Mouse (Mus musculus) layer of hippocampus, postnatal 25 days (tissue): ENCODE data around the gene Mfap1a. TPM values are rescaled to one million over a fixed set of nuclear protein-coding genes. Genes with fewer than 3 reads are reported as not detected.

Source experiments
- DNase-seq, 2 experiments: peaks; one replicate each; pipeline ENCODE4 v3.0.0; 2022; ENCODE audit warnings: mixed read lengths in 2 of 2, low spot score in 1 of 2; ENCODE audit errors: extremely low spot score in 1 of 2
- microRNA-seq, 2 experiments: library from miRNA; unstranded; fragments of <30 nt; microRNA quantifications; one replicate each; pipeline ENCODE4 v1.2.0; 2021
- total RNA-seq, 2 experiments: library from RNA; stranded (reverse); gene quantifications; 2 replicates each; pipeline ENCODE4 v1.2.3; 2021

The Mfap1a gene
- total RNA-seq, 2 experiments from 2014 or later, result 31.2 to 34.0 TPM

DNA sequence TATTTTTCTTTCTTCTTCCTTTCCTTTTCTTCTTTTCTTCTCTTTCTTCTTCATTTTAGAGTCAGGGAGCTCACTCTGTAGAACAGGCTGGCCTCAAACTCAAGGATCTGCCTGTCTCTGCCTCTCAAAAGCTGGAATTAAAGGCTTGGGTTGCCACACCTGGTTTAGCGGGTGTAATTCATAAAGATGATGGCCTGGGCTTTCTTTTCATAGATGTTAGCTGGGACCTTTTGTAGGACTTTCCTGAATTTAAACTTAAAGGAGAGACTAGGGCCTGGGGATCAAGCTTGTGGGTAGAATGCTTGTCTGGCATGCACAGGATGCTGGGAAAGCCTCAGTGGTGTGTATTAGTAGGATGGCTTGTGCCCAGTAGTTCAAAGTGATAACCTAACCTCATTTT, 62.3 kb downstream of the Mfap1a start, which contains the start of gene Ell3:
Gene Ell3, minus strand, starts transcription at position 101 of the 400 bp plus-strand sequence.
- DNase-seq, result no peak

DNA sequence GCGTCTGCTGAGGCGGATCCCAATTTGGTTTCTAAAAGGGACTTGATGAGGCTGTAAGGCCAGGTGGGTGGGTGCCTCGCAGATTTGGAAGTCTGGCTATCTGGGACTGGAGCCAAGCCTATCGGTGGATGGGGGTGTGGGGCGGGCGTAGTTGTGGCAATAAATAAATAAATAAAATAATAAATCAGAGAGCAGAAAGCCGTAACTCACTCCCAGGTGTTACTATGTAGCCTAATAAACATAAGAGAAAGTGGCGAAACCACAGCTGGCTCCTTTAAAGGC, 63.5 kb downstream of the Mfap1a start:
- DNase-seq, result no peak

DNA sequence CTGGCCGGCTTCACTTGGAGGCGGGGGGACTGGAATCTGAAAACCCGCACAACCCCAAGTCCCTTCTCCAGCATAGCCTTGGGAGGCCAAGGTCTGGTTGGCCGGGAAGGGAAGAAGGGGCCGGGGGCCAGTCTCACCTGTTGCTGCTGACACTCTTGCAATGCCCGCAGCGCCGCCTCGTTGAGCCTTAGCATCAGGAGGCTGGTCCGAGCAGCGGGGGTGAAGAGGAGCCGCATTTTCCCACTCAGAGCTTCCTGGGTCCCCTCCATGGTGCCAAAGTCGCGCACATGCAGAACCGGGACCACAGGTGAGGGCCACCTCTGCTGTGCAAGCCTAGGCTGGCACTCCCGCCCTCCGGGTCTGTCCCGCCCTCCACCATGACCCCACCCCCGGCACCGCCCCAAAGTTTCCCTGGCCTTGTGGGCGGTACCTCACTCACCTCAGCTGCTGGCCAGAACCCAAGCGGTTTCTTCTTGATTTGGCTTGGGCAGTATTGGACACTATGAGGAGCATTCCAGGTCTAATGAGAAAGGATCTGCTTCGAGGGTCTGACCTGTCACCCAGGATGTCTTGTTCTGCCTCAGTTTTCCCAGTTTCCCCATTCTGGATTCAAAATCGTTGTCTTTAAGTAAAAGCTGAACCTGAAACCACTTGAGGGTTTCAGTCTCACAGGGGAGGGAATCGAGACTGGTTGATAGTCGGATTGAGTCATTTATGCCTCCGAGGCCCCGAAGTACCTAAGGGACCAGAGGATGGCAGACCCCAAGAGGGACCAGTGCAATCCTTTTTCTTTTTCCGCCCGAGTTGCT, 64.0 kb downstream of the Mfap1a start:
- no peak for DNase-seq

Small RNA genes lying within 50 kb of the gene (microRNA-seq; reads per million reads assigned to microRNA genes)
- 0 reads per million in 2 experiments for gene Gm22953

Other genes starting within 250 kb of the Mfap1a start
- 100 to 1,000 TPM; 130 to 154 TPM for gene Trp53bp1, start 235.3 kb downstream of the Mfap1a start, total RNA-seq
- 100 to 1,000 TPM; 513 to 580 TPM for gene Map1a, start 217.1 kb downstream of the Mfap1a start, total RNA-seq
- gene Ppip5k1, start 151.3 kb downstream of the Mfap1a start, total RNA-seq, result 100 to 1,000 TPM in 1 of 2 experiments, 10 to 100 TPM in 1; 85.1 to 111 TPM
- gene Ckmt1, start 149.0 kb downstream of the Mfap1a start, total RNA-seq, result 100 to 1,000 TPM; 369 to 418 TPM
- gene Strc, start 119.5 kb downstream of the Mfap1a start, total RNA-seq, result under 1 TPM; 0.42 to 0.92 TPM
- gene Pdia3, start 92.9 kb downstream of the Mfap1a start, total RNA-seq, result 100 to 1,000 TPM; 182 to 206 TPM
- gene Catsper2, start 92.9 kb downstream of the Mfap1a start, total RNA-seq, result 1 to 10 TPM; 3.4 to 5.9 TPM
- gene Ell3, start 62.4 kb downstream of the Mfap1a start, total RNA-seq, result not detected
- 100 to 1,000 TPM; 159 to 194 TPM for gene Serf2, start 57.5 kb downstream of the Mfap1a start, total RNA-seq
- gene Hypk, start 53.4 kb downstream of the Mfap1a start, total RNA-seq, result 10 to 100 TPM; 24.0 to 26.6 TPM
- under 1 TPM; 0.63 to 0.64 TPM for gene Serinc4, start 49.9 kb downstream of the Mfap1a start, total RNA-seq
- 10 to 100 TPM; 40.9 to 43.9 TPM for gene Mfap1b, start 32.6 kb downstream of the Mfap1a start, total RNA-seq
- 1 to 10 TPM; 3.1 to 3.5 TPM for gene Wdr76, start 58 bp upstream of the Mfap1a start, total RNA-seq